Mouse (Mus musculus): ENCODE results near the gene Abcg2. TPM values are rescaled to one million over a fixed set of nuclear protein-coding genes. Genes with fewer than 3 reads are reported as not detected.
"Not testable (repeated sequence)": the region's sequence is repeated elsewhere in the genome, so short reads cannot be mapped to it uniquely, and the experiment has no call there.

The Abcg2 gene
- polyA plus RNA-seq (2012; fragmentation: generic; extraction: Trizol) = 23.4 TPM
- long read RNA-seq, experiment 1, full-length matches to known transcripts = 36 of 46 reads
- long read RNA-seq, experiment 1, partial matches to known transcripts = 5 of 46 reads
- long read RNA-seq, experiment 1, other reads (novel, unspliced or antisense) = 5 of 46 reads
- long read RNA-seq, experiment 2, full-length matches to known transcripts = 231 of 267 reads
- long read RNA-seq, experiment 2, partial matches to known transcripts = 8 of 267 reads
- long read RNA-seq, experiment 2, other reads (novel, unspliced or antisense) = 28 of 267 reads

GRCm38 (mm10) chr6:58584223-58584622 is at the start of gene Abcg2:
Gene Abcg2, plus strand, starts transcription at chr6:58584523.
- not testable (repeated sequence) for H3K79me2 ChIP-seq (ENCODE audit: control insufficient read depth, insufficient read depth); H3K36me3 ChIP-seq (ENCODE audit: control insufficient read depth, insufficient read depth); H3ac ChIP-seq (ENCODE audit: control insufficient read depth, insufficient read length, low read depth); H3K79me3 ChIP-seq (ENCODE audit: low read depth); H3K4me3 ChIP-seq (ENCODE audit: insufficient read depth, poor library complexity, severe bottlenecking); H3K27me3 ChIP-seq (ENCODE audit: control insufficient read depth, insufficient read depth, insufficient read length)

GRCm38 (mm10) chr6:58540263-58540662 is 44.1 kb upstream of the Abcg2 start:
- H3K4me3 ChIP-seq (ENCODE audit: insufficient read depth, poor library complexity, severe bottlenecking); H3K36me3 ChIP-seq (ENCODE audit: control insufficient read depth, insufficient read depth); H3K27me3 ChIP-seq (ENCODE audit: control insufficient read depth, insufficient read depth, insufficient read length); H3K79me3 ChIP-seq (ENCODE audit: low read depth); H3ac ChIP-seq (ENCODE audit: control insufficient read depth, insufficient read length, low read depth); H3K79me2 ChIP-seq (ENCODE audit: control insufficient read depth, insufficient read depth): not testable (repeated sequence)
- TF ChIP-seq CEBPB (IDR thresholded peaks at IDR 0.05; ENCODE audit: low read depth) = peak; percentile 58

- H3K27me3 ChIP-seq (ENCODE audit: control insufficient read depth, insufficient read depth, insufficient read length); H3K4me3 ChIP-seq (ENCODE audit: insufficient read depth, poor library complexity, severe bottlenecking); H3K79me3 ChIP-seq (ENCODE audit: low read depth); H3K79me2 ChIP-seq (ENCODE audit: control insufficient read depth, insufficient read depth); H3K36me3 ChIP-seq (ENCODE audit: control insufficient read depth, insufficient read depth); H3ac ChIP-seq (ENCODE audit: control insufficient read depth, insufficient read length, low read depth): not testable (repeated sequence)
Measured at GRCm38 (mm10) chr6:58542852-58543251, 41.5 kb upstream of the Abcg2 start.

- not testable (repeated sequence) for H3K4me3 ChIP-seq (ENCODE audit: insufficient read depth, poor library complexity, severe bottlenecking); H3K79me3 ChIP-seq (ENCODE audit: low read depth); H3ac ChIP-seq (ENCODE audit: control insufficient read depth, insufficient read length, low read depth); H3K36me3 ChIP-seq (ENCODE audit: control insufficient read depth, insufficient read depth); H3K27me3 ChIP-seq (ENCODE audit: control insufficient read depth, insufficient read depth, insufficient read length); H3K79me2 ChIP-seq (ENCODE audit: control insufficient read depth, insufficient read depth)
Measured at GRCm38 (mm10) chr6:58544971-58545370, 39.4 kb upstream of the Abcg2 start.

- not testable (repeated sequence) for H3K79me2 ChIP-seq (ENCODE audit: control insufficient read depth, insufficient read depth); H3K27me3 ChIP-seq (ENCODE audit: control insufficient read depth, insufficient read depth, insufficient read length); H3K79me3 ChIP-seq (ENCODE audit: low read depth); H3K4me3 ChIP-seq (ENCODE audit: insufficient read depth, poor library complexity, severe bottlenecking); H3ac ChIP-seq (ENCODE audit: control insufficient read depth, insufficient read length, low read depth); H3K36me3 ChIP-seq (ENCODE audit: control insufficient read depth, insufficient read depth)
Measured at GRCm38 (mm10) chr6:58546050-58546449, 38.3 kb upstream of the Abcg2 start.

GRCm38 (mm10) chr6:58546816-58547215 is 37.5 kb upstream of the Abcg2 start:
- no peaks in the 10 kb centered on the region for H3K36me3 ChIP-seq (ENCODE audit: control insufficient read depth, insufficient read depth)
- H3ac ChIP-seq (ENCODE audit: control insufficient read depth, insufficient read length, low read depth) = no peak overlapping the region
- no peak for TF ChIP-seq FOSL1 (IDR thresholded peaks at IDR 0.05; ENCODE audit: insufficient read depth, low read length, poor library complexity, severe bottlenecking)
- TF ChIP-seq CTCF (IDR thresholded peaks at IDR 0.05; ENCODE audit: control insufficient read depth, insufficient read depth, insufficient read length) = peak; percentile 69
- H3K79me3 ChIP-seq (ENCODE audit: low read depth) = no peaks in the 10 kb centered on the region
- no peaks in the 10 kb centered on the region for H3K79me2 ChIP-seq (ENCODE audit: control insufficient read depth, insufficient read depth)
- no peak overlapping the region for H3K4me3 ChIP-seq (ENCODE audit: insufficient read depth, poor library complexity, severe bottlenecking)
- no peaks in the 10 kb centered on the region for H3K27me3 ChIP-seq (ENCODE audit: control insufficient read depth, insufficient read depth, insufficient read length)

- not testable (repeated sequence) for H3ac ChIP-seq (ENCODE audit: control insufficient read depth, insufficient read length, low read depth); H3K79me2 ChIP-seq (ENCODE audit: control insufficient read depth, insufficient read depth); H3K4me3 ChIP-seq (ENCODE audit: insufficient read depth, poor library complexity, severe bottlenecking); H3K27me3 ChIP-seq (ENCODE audit: control insufficient read depth, insufficient read depth, insufficient read length); H3K36me3 ChIP-seq (ENCODE audit: control insufficient read depth, insufficient read depth); H3K79me3 ChIP-seq (ENCODE audit: low read depth)
Measured at GRCm38 (mm10) chr6:58553812-58554211, 30.5 kb upstream of the Abcg2 start.

GRCm38 (mm10) chr6:58593987-58594844 is 9.9 kb downstream of the Abcg2 start:
- not testable (repeated sequence) for H3K79me3 ChIP-seq (ENCODE audit: low read depth); H3K4me3 ChIP-seq (ENCODE audit: insufficient read depth, poor library complexity, severe bottlenecking); H3ac ChIP-seq (ENCODE audit: control insufficient read depth, insufficient read length, low read depth); H3K36me3 ChIP-seq (ENCODE audit: control insufficient read depth, insufficient read depth); H3K79me2 ChIP-seq (ENCODE audit: control insufficient read depth, insufficient read depth); H3K27me3 ChIP-seq (ENCODE audit: control insufficient read depth, insufficient read depth, insufficient read length)

- peak overlapping the region; percentile 16 for H3K4me3 ChIP-seq (ENCODE audit: insufficient read depth, poor library complexity, severe bottlenecking)
- not testable (repeated sequence) for H3K27me3 ChIP-seq (ENCODE audit: control insufficient read depth, insufficient read depth, insufficient read length); H3K36me3 ChIP-seq (ENCODE audit: control insufficient read depth, insufficient read depth); H3K79me3 ChIP-seq (ENCODE audit: low read depth); H3K79me2 ChIP-seq (ENCODE audit: control insufficient read depth, insufficient read depth)
- H3ac ChIP-seq (ENCODE audit: control insufficient read depth, insufficient read length, low read depth) = peak overlapping the region; percentile 45
Measured at GRCm38 (mm10) chr6:58595639-58596293, 11.4 kb downstream of the Abcg2 start.
